Mouse (Mus musculus) liver, embryonic 12.5 days (tissue): ENCODE results near the gene Sumo3. TPM values are rescaled to one million over a fixed set of nuclear protein-coding genes. Genes with fewer than 3 reads are reported as not detected.

ENCODE experiments used
- ATAC-seq: fragments of 200-750 bp; cut with Nextera tagmentation; 2 replicates; pipeline ENCODE4 v1.8.0; 2017; ENCODE audit warnings: moderate number of reproducible peaks, mild to moderate bottlenecking, moderate library complexity
- H3K27ac ChIP-seq: fragments of 300-500 bp; sonication (generic); 2 replicates; pipeline ENCODE4 v1.5.1; 2016; ENCODE audit warnings: mild to moderate bottlenecking
- H3K27me3 ChIP-seq: fragments of 300-500 bp; sonication (generic); replicated peaks from 2 replicates; pipeline ENCODE4 v1.6.1; 2016; ENCODE audit warnings: mild to moderate bottlenecking, moderate library complexity
- H3K36me3 ChIP-seq: fragments of 300-500 bp; sonication (generic); 2 replicates; pipeline ENCODE4 v1.6.1; 2016; ENCODE audit warnings: mild to moderate bottlenecking, moderate library complexity
- H3K4me1 ChIP-seq: fragments of 300-500 bp; sonication (generic); 2 replicates; pipeline ENCODE4 v1.6.1; 2016
- H3K4me2 ChIP-seq: fragments of 300-500 bp; sonication (generic); 2 replicates; pipeline ENCODE4 v1.6.1; 2016; ENCODE audit warnings: mild to moderate bottlenecking, moderate library complexity
- H3K4me3 ChIP-seq: fragments of 300-500 bp; sonication (generic); 2 replicates; pipeline ENCODE4 v1.5.1; 2016; ENCODE audit warnings: mild to moderate bottlenecking, moderate library complexity
- H3K9ac ChIP-seq: fragments of 300-500 bp; sonication (generic); 2 replicates; pipeline ENCODE4 v1.6.1; 2016; ENCODE audit warnings: mild to moderate bottlenecking, moderate library complexity
- H3K9me3 ChIP-seq: fragments of 300-500 bp; sonication (generic); replicated peaks from 2 replicates; pipeline ENCODE4 v1.6.1; 2016; ENCODE audit warnings: mild to moderate bottlenecking, moderate library complexity
- WGBS: fragments of 180-500 bp; shearing (Covaris S2); methylation state at CpG from one replicate; pipeline ENCODE4 v1.1.7; 2016; ENCODE audit not compliant: insufficient replicate concordance; 5-methylcytosine and 5-hydroxymethylcytosine counted together
- polyA plus RNA-seq: library from polyadenylated mRNA; unstranded; fragments of >200 nt; fragmentation: Nextera tagmentation; extraction: Ambion mirVana; gene quantifications from 2 replicates; pipeline ENCODE4 v1.2.1, GENCODE M21; 2016

Gene Sumo3
- polyA plus RNA-seq, 1 experiment from 2014 or later = 138 TPM

DNA sequence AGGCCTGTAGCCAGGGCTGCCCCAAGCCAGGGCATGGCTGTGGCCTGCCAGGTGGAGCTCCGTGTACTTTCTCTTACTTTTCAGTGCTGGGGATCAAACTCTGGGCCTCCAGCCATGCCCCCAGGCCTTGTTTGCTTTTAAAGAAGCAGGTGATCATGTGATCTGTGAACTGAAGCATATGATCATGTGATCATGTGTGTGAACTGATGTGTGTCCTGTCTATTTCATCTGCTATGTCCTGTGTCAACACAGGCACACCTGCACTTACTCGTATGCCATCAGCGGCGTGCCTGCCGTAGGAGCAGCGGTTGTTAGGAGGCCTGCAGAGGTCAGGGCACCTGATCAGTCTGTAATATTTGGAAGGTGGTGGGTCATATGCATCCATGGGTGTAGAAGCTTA lies 28.1 kb downstream of the Sumo3 start:
- H3K36me3 ChIP-seq = peaks cover 90% of the 10 kb centered on the region
- H3K27me3 ChIP-seq = no peaks in the 10 kb centered on the region
- H3K4me1 ChIP-seq = peaks cover 10% of the 10 kb centered on the region; the same call in 1 of the 2 replicates
- 90% methylated on average over 6 of the region's 6 CpGs for WGBS
- ATAC-seq = no peak
- H3K9ac ChIP-seq = no peak overlapping the region
- H3K9me3 ChIP-seq = no peaks in the 10 kb centered on the region
- H3K27ac ChIP-seq = no peak overlapping the region
- H3K4me3 ChIP-seq = no peak overlapping the region
- H3K4me2 ChIP-seq = no peak overlapping the region

- H3K36me3 ChIP-seq = peaks cover 93% of the 10 kb centered on the region
- peaks cover 10% of the 10 kb centered on the region; the same call in 1 of the 2 replicates for H3K4me1 ChIP-seq
- H3K4me3 ChIP-seq = no peak overlapping the region
- ATAC-seq = no peak
- 0 out of 2 replicates have a peak overlapping the region, but pooled peaks have one; percentile 19 for H3K27ac ChIP-seq
- no peak overlapping the region for H3K4me2 ChIP-seq
- H3K9me3 ChIP-seq = no peaks in the 10 kb centered on the region
- WGBS = 75% methylated on average over 13 of the region's 13 CpGs
- no peak overlapping the region for H3K9ac ChIP-seq
- H3K27me3 ChIP-seq = no peaks in the 10 kb centered on the region
These were observed 28.7 kb downstream of the Sumo3 start for GRCm38 (mm10) chr10:77634452-77635231.

DNA sequence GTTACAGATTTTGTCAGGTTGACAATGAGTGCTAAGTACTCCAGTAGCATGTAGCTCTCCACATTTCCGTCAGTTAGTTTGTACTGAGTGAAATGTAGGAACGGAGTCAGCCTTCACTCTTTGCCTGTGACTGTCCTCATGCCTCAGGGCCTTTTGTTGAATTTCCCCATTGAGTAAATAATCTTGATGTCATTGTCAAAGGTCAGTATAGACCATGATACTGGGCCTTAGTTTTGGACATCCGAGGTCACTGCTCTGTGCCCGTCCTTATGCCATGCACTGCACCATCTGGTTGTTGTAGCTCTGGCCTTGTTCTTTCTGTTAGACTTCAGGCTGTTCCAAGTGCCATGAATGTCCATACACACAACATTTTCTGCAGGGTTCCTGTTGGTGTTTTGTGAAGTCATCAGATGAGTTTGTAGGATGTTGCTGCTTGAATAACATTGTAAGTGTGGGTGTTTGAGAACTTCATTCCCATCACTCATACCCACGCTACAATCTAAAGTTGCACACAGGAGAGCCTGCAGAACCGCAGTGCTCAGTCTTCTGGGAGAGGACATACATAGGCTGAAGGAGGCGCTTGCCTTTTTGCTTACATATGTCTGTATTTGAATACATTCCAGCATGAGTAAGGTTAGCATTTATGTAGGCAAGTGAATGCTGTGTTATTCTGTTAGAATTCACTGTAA lies 30.5 kb downstream of the Sumo3 start:
- H3K4me2 ChIP-seq = no peak overlapping the region
- no peak overlapping the region for H3K27ac ChIP-seq
- H3K9me3 ChIP-seq = no peaks in the 10 kb centered on the region
- H3K27me3 ChIP-seq = no peaks in the 10 kb centered on the region
- H3K4me1 ChIP-seq = peaks cover 4% of the 10 kb centered on the region; the same call in 1 of the 2 replicates
- H3K9ac ChIP-seq = no peak overlapping the region
- peaks cover 95% of the 10 kb centered on the region for H3K36me3 ChIP-seq
- WGBS = 81% methylated on average over 7 of the region's 7 CpGs
- ATAC-seq = no peak
- H3K4me3 ChIP-seq = no peak overlapping the region

GRCm38 (mm10) chr10:77638956-77639355 lies 33.1 kb downstream of the Sumo3 start:
- H3K9me3 ChIP-seq = no peaks in the 10 kb centered on the region
- H3K27me3 ChIP-seq = no peaks in the 10 kb centered on the region
- no peak overlapping the region for H3K4me2 ChIP-seq
- peaks cover 4% of the 10 kb centered on the region; the same call in 1 of the 2 replicates for H3K4me1 ChIP-seq
- no peak for ATAC-seq
- H3K9ac ChIP-seq = no peak overlapping the region
- H3K36me3 ChIP-seq = peaks cover 96% of the 10 kb centered on the region
- WGBS = 86% methylated on average over 6 of the region's 6 CpGs
- no peak overlapping the region for H3K4me3 ChIP-seq
- H3K27ac ChIP-seq = no peak overlapping the region

DNA sequence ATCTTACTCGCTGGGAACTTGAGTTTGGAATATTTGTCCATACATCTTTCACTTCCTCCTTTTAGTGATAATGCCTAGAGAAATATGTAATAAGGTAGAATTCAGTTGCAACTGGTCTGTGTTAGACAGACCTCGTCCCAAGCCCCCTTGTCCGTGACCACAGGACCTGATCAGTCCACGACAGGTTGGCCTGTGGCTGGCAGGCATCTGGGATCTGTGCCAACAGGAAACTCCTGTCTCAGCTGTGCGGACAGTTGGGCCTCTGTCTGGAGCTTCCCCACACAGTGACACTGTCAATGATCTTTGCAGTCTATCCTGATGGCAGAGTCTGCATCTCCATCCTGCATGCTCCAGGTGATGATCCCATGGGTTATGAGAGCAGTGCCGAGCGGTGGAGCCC lies 37.3 kb downstream of the Sumo3 start:
- H3K36me3 ChIP-seq = peaks cover 90% of the 10 kb centered on the region
- ATAC-seq = no peak
- no peaks in the 10 kb centered on the region for H3K4me1 ChIP-seq
- 74% methylated on average over 7 of the region's 7 CpGs for WGBS
- no peaks in the 10 kb centered on the region for H3K9me3 ChIP-seq
- no peak overlapping the region for H3K4me3 ChIP-seq
- H3K9ac ChIP-seq = no peak overlapping the region
- H3K4me2 ChIP-seq = no peak overlapping the region
- no peaks in the 10 kb centered on the region for H3K27me3 ChIP-seq
- H3K27ac ChIP-seq = no peak overlapping the region

DNA sequence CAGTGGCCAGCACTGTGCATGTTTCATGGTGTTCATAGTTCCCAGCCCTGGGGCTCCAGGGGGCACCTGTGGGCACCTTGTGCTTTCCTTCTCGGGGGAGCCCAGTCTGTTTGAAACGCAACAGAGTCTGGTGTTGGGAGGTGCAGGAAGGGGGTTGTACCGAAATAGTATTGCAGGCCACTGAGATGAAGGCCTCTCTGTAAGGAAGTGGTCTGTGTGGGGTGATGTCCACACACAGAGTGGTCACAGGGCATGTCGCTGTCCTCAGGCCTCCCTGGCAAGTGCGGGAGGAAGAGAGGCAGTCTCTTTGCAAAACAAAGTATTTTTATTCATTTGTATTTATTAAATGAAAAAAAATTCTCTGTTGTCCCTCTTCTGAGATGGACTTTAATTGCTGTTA lies 39.7 kb downstream of the Sumo3 start:
- Histone ChIP-seq H3K9ac (no peak overlapping the region), H3K4me3 (no peak overlapping the region), H3K27ac (no peak overlapping the region), H3K4me2 (no peak overlapping the region), H3K4me1 (no peaks in the 10 kb centered on the region), H3K36me3 (peaks cover 68% of the 10 kb centered on the region), H3K27me3 (no peaks in the 10 kb centered on the region), H3K9me3 (no peaks in the 10 kb centered on the region)
- 73% methylated on average over 5 of the region's 5 CpGs for WGBS
- no peak for ATAC-seq

- Histone ChIP-seq H3K4me1 (no peaks in the 10 kb centered on the region), H3K36me3 (peaks cover 49% of the 10 kb centered on the region), H3K27ac (no peak overlapping the region), H3K9ac (no peak overlapping the region), H3K27me3 (no peaks in the 10 kb centered on the region), H3K4me2 (no peak overlapping the region), H3K4me3 (no peak overlapping the region), H3K9me3 (no peaks in the 10 kb centered on the region)
- ATAC-seq = no peak
- WGBS = 45% methylated on average over 1 of the region's 1 CpGs
These were observed 41.6 kb downstream of the Sumo3 start for GRCm38 (mm10) chr10:77647461-77647860.

DNA sequence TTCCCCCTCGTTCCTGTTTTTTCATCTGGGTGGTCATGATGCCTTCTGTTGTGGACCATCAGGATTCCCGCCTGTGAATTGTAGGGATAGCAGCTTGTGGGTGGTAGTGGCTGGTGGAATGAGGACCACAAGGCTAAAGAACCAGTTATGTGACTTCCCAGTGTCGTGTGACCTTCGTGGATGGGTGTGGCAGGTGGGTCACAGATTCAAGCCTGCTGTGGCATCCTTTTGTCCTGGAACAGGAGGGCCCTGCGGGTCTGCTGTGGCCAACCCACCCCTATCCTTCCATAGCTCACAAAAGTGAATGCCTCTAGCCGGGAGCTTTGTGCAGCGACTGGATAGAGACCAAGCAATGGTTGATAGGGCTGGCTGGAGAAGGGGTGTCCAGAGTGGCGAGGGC lies 42.0 kb downstream of the Sumo3 start:
- 80% methylated on average over 8 of the region's 8 CpGs for WGBS
- no peak for ATAC-seq
- no peaks in the 10 kb centered on the region for H3K9me3 ChIP-seq
- no peak overlapping the region for H3K4me3 ChIP-seq
- no peaks in the 10 kb centered on the region for H3K27me3 ChIP-seq
- H3K27ac ChIP-seq = no peak overlapping the region
- no peaks in the 10 kb centered on the region for H3K4me1 ChIP-seq
- no peak overlapping the region for H3K9ac ChIP-seq
- H3K4me2 ChIP-seq = no peak overlapping the region
- H3K36me3 ChIP-seq = peaks cover 44% of the 10 kb centered on the region

DNA sequence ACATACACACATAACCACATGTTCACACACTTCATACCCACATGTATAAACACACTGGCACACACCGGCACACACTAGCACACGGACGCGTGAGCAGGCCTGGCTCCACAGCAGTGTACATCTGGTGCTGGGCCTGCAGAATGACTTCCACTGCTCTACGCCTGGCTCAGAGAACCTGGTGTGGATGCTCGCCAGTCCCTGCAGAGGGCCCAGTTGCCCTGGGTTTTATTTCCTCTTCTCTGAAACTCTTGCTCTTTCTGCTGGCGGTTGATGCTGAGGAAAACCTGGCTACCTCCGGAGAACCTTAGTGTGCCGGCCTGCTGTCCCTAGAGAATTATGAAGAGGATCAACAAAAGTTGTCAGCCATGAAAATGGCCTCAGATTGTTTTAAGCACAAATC lies 46.1 kb downstream of the Sumo3 start:
- H3K27me3 ChIP-seq = no peaks in the 10 kb centered on the region
- H3K4me2 ChIP-seq = no peak overlapping the region
- H3K9me3 ChIP-seq = no peaks in the 10 kb centered on the region
- no peak for ATAC-seq
- no peak overlapping the region for H3K27ac ChIP-seq
- no peak overlapping the region for H3K9ac ChIP-seq
- WGBS = 79% methylated on average over 9 of the region's 9 CpGs
- no peak overlapping the region for H3K4me3 ChIP-seq
- no peaks in the 10 kb centered on the region for H3K4me1 ChIP-seq
- peaks cover 3% of the 10 kb centered on the region for H3K36me3 ChIP-seq

DNA sequence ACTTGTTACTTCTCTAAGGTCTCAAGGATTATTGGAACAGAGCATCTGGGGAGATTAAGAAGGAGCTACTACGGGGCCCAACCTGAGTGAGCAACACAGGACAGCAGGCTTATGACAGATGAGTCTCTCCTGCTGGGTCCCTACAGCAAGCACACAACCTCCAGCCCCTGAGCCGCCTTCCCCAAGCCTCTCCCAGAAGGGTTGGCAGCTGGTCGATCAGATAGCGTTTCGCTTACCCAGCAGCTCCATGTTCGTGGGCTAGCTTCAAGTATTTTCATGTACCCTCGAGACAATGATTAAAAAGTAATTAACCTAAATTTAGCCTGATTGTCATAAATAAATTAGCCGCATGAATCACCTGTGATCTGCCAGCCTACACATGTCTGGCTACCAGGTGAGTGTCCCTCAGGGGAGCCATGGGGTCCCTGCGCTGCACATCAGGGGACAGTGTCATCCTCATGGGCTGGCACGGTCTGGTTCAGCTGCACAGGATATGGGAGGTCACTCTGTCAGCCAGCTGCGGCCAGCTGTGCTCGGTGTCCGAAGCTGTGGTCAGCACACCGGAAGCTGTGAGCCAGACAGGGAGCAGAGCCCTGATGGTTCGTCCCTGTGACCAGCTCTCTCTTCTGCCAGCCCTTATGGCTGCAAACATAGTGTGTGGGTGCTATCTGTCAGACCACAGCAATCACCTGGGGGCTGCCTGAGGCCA lies 52.5 kb downstream of the Sumo3 start:
- Histone ChIP-seq H3K4me2 (no peak overlapping the region), H3K9ac (no peak overlapping the region), H3K27ac (no peak overlapping the region), H3K9me3 (no peaks in the 10 kb centered on the region), H3K27me3 (peaks cover 13% of the 10 kb centered on the region), H3K36me3 (no peaks in the 10 kb centered on the region), H3K4me3 (no peak overlapping the region), H3K4me1 (no peaks in the 10 kb centered on the region)
- no peak for ATAC-seq
- 45% methylated on average over 15 of the region's 15 CpGs for WGBS

DNA sequence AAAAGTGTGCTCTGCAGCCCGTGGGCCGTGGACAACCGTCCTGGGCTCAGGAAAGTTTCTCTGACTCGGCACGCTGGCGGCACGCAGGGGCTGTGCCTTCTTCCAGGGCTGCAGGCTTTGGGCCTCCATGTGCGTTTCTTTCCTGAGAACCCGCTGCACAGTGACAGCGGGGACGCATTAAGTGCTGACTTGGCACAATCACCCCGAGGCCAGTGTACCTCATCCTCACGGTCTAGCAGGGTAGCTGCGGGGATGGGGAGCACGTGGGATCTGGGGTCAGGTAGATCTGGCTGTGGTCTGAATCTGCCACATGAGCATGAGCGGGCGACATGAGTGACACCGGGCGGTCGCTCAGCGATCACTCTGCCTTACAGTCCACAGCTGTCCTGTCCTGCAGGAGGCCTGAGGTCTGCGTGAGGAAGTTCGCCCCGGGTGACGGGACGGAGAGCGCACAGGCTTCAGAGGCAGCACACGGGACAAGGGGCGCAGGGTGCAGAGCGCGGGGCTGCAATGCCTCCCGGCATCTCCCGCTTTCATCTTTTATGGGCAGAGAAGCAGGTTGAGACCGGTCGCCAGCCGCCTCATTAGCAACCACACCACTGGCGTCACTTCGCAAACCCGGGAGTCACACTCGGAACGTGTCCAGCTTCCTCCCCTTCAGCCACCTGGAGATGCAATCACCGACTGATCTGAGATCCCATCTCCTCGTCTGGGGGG lies 58.2 kb downstream of the Sumo3 start:
- Histone ChIP-seq H3K9ac (no peak overlapping the region), H3K4me1 (no peaks in the 10 kb centered on the region), H3K27ac (no peak overlapping the region), H3K36me3 (no peaks in the 10 kb centered on the region), H3K4me3 (no peak overlapping the region), H3K4me2 (no peak overlapping the region), H3K27me3 (peaks cover 49% of the 10 kb centered on the region), H3K9me3 (no peaks in the 10 kb centered on the region)
- ATAC-seq = no peak
- WGBS = 36% methylated on average over 43 of the region's 43 CpGs
